Mouse (Mus musculus): ENCODE measurements around the gene Nnmt. TPM values are rescaled to one million over a fixed set of nuclear protein-coding genes. Genes with fewer than 3 reads are reported as not detected.

The Nnmt gene
- polyA plus RNA-seq, 1 experiment from 2014 or later: 1.9 TPM

DNA sequence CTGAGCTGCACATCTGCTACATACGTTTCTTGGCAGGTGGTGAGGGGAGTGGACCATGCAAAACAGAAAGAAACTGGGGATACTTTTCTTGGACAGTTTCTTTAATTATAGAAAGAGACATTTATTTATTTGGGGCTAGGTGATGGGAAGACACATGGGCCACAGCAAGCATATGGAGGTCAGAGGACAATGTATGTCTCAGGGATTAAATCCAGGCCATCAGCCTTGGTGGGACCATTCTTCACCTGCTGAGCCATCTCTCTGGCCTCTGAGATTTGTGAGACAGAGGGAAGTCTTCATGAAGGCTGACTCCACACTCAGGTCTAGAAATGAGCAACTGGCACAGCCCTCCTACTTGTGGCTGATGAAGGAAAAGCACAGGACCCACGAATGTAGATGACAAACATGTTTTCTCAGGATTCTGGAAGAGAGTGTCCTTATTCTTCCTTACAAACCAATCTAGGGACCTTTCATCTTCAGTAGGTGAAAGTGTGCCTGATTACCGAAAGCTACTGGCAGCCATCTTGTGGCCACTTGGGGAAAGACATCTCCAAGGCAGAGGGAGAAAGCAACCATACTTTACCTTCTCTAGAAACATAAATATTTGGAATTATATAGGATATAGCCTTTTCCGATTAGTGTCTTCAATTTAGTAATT is 45.3 kb downstream of the Nnmt start:
- Histone ChIP-seq H3K9ac (ENCODE audit: low read length) (no peak overlapping the region), H3K27ac (ENCODE audit: low read depth, low read length) (no peak overlapping the region), H3K4me3 (ENCODE audit: low read depth, low read length) (no peak overlapping the region), H3K9me3 (ENCODE audit: control insufficient read depth, low read length) (no peaks in the 10 kb centered on the region), H3K4me1 (replicated peaks; ENCODE audit: control insufficient read depth, insufficient read depth, low read length) (no peaks in the 10 kb centered on the region), H3K4me2 (ENCODE audit: low read depth, low read length, severe bottlenecking) (no peak overlapping the region), H3K36me3 (ENCODE audit: control insufficient read depth, insufficient read depth, low read length) (no peaks in the 10 kb centered on the region), H3K27me3 (ENCODE audit: control insufficient read depth, insufficient read depth, low read length) (no peaks in the 10 kb centered on the region)
- WGBS: 35% methylated on average over 4 of the region's 4 CpGs
- ATAC-seq (replicated peaks; ENCODE audit: low FRiP score) (no peak), DNase-seq (ENCODE audit: low spot score) (peak; percentile 63)

DNA sequence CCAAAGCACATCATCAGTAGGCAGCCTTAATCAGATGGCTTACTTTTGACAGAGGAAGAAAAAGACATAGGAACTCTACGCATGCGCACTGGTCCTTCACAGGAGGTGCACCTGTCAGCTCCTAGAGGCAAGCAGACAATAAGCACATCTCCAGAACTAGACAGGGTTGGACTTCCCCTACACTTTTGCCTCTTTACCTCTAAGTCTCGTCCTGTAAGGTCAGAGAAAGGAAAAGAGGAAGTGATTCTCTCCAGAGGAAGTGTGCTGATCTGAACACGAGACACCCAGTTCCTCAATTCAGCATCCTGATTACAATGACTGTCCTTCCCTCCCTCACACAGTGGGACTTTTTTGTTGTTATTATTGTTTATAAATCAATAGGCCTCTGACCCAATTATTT is 46.3 kb downstream of the Nnmt start:
- H3K9ac ChIP-seq (ENCODE audit: low read length): no peak overlapping the region
- no peaks in the 10 kb centered on the region for H3K9me3 ChIP-seq (ENCODE audit: control insufficient read depth, low read length)
- H3K4me2 ChIP-seq (ENCODE audit: low read depth, low read length, severe bottlenecking): no peak overlapping the region
- H3K27me3 ChIP-seq (ENCODE audit: control insufficient read depth, insufficient read depth, low read length): no peaks in the 10 kb centered on the region
- no peaks in the 10 kb centered on the region for H3K4me1 ChIP-seq (replicated peaks; ENCODE audit: control insufficient read depth, insufficient read depth, low read length)
- H3K36me3 ChIP-seq (ENCODE audit: control insufficient read depth, insufficient read depth, low read length): no peaks in the 10 kb centered on the region
- 78% methylated on average over 4 of the region's 4 CpGs for WGBS
- DNase-seq (ENCODE audit: low spot score) (no peak), ATAC-seq (replicated peaks; ENCODE audit: low FRiP score) (no peak)
- H3K4me3 ChIP-seq (ENCODE audit: low read depth, low read length): no peak overlapping the region
- H3K27ac ChIP-seq (ENCODE audit: low read depth, low read length): no peak overlapping the region

DNA sequence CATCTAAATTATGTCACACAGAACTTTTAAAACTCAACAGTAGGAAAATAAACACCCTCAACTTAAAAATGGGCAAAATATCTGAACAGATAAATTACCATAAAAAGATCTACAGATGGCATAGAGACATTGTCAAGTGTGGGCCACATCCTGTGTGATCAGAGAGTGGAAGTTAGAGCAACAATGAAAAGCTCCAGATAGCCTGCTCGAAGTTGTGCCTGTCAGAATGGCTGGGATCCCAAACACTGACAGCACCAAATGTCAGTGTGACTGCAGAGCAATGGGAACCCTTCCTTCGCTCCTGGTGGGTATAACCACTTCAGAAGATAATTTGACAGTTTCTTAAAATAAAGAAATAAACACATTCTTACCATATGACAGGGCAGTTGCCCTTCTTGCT is 55.9 kb downstream of the Nnmt start:
- no peaks in the 10 kb centered on the region for H3K9me3 ChIP-seq (ENCODE audit: control insufficient read depth, low read length)
- ATAC-seq (replicated peaks; ENCODE audit: low FRiP score) (no peak), DNase-seq (ENCODE audit: low spot score) (no peak)
- no peaks in the 10 kb centered on the region for H3K4me1 ChIP-seq (replicated peaks; ENCODE audit: control insufficient read depth, insufficient read depth, low read length)
- H3K27ac ChIP-seq (ENCODE audit: low read depth, low read length): no peak overlapping the region
- H3K4me2 ChIP-seq (ENCODE audit: low read depth, low read length, severe bottlenecking): no peak overlapping the region
- 76% methylated on average over 2 of the region's 2 CpGs for WGBS
- H3K4me3 ChIP-seq (ENCODE audit: low read depth, low read length): no peak overlapping the region
- H3K27me3 ChIP-seq (ENCODE audit: control insufficient read depth, insufficient read depth, low read length): no peaks in the 10 kb centered on the region
- no peak overlapping the region for H3K9ac ChIP-seq (ENCODE audit: low read length)
- no peaks in the 10 kb centered on the region for H3K36me3 ChIP-seq (ENCODE audit: control insufficient read depth, insufficient read depth, low read length)

DNA sequence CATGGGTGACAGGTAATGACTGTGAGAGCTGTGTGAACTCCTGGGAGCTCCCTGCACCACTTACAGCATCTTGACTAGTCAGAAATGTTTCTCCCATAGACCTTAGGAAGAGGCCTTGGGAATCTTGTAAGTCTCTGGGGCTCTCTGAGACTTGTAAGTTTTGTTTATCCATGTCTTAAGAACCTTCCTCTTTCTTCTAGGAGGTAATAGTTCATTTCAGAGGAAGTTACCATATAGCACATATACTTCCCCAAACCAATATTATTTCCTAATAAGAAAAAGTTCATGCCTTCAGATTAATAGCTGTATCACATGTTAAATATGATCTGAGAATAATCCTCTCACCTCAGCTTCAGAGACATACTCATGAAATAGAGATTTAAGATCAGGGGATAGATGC is 57.7 kb downstream of the Nnmt start:
- Histone ChIP-seq H3K36me3 (ENCODE audit: control insufficient read depth, insufficient read depth, low read length) (no peaks in the 10 kb centered on the region), H3K4me1 (replicated peaks; ENCODE audit: control insufficient read depth, insufficient read depth, low read length) (no peaks in the 10 kb centered on the region), H3K27ac (ENCODE audit: low read depth, low read length) (no peak overlapping the region), H3K4me3 (ENCODE audit: low read depth, low read length) (no peak overlapping the region), H3K9ac (ENCODE audit: low read length) (no peak overlapping the region), H3K9me3 (ENCODE audit: control insufficient read depth, low read length) (peaks cover under 1% of the 10 kb centered on the region; the same call in 1 of the 2 replicates), H3K4me2 (ENCODE audit: low read depth, low read length, severe bottlenecking) (no peak overlapping the region), H3K27me3 (ENCODE audit: control insufficient read depth, insufficient read depth, low read length) (no peaks in the 10 kb centered on the region)
- no peak for DNase-seq (ENCODE audit: low spot score)
- ATAC-seq (replicated peaks; ENCODE audit: low FRiP score): no peak

Other genes starting within 250 kb of the Nnmt start
- 91.5 and 100 TPM in 2 replicates for gene Rexo2, start 124.5 kb downstream of the Nnmt start, polyA plus RNA-seq (2014; fragmentation: Nextera tagmentation; extraction: Ambion mirVana)
- 120 and 132 TPM in 2 replicates for gene Rbm7, start 109.9 kb downstream of the Nnmt start, polyA plus RNA-seq (2014; fragmentation: Nextera tagmentation; extraction: Ambion mirVana)
- 34.5 and 35.8 TPM in 2 replicates for gene Gm5617, start 109.7 kb downstream of the Nnmt start, polyA plus RNA-seq (2014; fragmentation: Nextera tagmentation; extraction: Ambion mirVana)
- gene Zbtb16, start 231.1 kb upstream of the Nnmt start, polyA plus RNA-seq (2014; fragmentation: Nextera tagmentation; extraction: Ambion mirVana): 6.6 TPM in 2 replicates